Mouse (Mus musculus): ENCODE measurements around the gene Ints1. TPM values are rescaled to one million over a fixed set of nuclear protein-coding genes. Genes with fewer than 3 reads are reported as not detected.

Ints1 gene
- polyA plus RNA-seq, 1 experiment from 2014 or later = 14.7 TPM

DNA sequence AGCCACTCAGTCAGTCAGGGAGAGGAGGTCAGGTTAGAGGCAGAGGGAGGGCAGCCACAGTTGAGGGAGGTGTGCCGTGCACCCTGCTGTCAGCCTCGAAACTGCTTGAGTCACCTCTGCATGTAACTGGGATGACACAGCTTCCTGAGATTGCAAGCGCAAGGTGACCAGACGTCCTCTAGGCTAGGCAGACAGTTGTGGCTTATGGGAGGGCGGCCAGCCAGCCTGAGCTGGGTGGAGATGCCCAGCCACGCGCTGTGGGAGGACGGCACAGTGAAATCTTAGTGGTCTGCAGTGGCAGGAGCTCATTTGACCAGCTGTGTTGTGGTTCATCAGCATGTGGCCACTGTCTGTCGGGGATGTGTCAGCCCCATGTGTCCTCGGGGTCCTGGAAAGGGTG lies 19.5 kb upstream of the Ints1 start:
- H3K36me3 ChIP-seq (ENCODE audit: inconsistent target) = peaks cover 20% of the 10 kb centered on the region
- 4% methylated on average over 10 of the region's 10 CpGs for WGBS (ENCODE audit: missing documents)
- no peak overlapping the region for H3K4me3 ChIP-seq (ENCODE audit: inconsistent target)
- H3K79me2 ChIP-seq (ENCODE audit: inconsistent target) = peaks cover 82% of the 10 kb centered on the region
- no peak overlapping the region for H3K27ac ChIP-seq

DNA sequence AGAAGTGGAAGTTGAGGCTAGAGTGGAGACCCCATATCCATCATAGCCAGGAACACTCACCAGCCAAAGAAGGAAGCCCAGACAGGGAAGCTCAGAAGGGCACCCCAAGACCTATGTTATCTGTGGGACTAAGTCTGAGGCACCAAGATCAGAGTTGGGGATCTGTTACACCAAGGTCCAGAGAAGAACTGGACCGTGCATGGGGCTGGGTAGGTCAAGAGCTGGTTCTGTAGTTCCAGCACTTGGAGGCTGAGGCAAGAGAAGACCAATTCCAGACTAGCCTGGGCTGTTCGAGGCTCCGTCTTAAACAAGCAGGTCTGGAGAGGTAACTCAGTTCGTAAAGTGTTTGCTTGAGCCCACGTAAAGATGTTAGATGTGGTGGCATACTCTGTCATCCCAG lies 18.7 kb upstream of the Ints1 start:
- peaks cover 75% of the 10 kb centered on the region for H3K79me2 ChIP-seq (ENCODE audit: inconsistent target)
- peaks cover 15% of the 10 kb centered on the region; the same call in 1 of the 2 replicates for H3K36me3 ChIP-seq (ENCODE audit: inconsistent target)
- WGBS (ENCODE audit: missing documents) = 77% methylated on average over 5 of the region's 5 CpGs
- H3K27ac ChIP-seq = peak overlapping the region; percentile 72
- H3K4me3 ChIP-seq (ENCODE audit: inconsistent target) = peak overlapping the region; percentile 83; the same call in 1 of the 2 replicates

DNA sequence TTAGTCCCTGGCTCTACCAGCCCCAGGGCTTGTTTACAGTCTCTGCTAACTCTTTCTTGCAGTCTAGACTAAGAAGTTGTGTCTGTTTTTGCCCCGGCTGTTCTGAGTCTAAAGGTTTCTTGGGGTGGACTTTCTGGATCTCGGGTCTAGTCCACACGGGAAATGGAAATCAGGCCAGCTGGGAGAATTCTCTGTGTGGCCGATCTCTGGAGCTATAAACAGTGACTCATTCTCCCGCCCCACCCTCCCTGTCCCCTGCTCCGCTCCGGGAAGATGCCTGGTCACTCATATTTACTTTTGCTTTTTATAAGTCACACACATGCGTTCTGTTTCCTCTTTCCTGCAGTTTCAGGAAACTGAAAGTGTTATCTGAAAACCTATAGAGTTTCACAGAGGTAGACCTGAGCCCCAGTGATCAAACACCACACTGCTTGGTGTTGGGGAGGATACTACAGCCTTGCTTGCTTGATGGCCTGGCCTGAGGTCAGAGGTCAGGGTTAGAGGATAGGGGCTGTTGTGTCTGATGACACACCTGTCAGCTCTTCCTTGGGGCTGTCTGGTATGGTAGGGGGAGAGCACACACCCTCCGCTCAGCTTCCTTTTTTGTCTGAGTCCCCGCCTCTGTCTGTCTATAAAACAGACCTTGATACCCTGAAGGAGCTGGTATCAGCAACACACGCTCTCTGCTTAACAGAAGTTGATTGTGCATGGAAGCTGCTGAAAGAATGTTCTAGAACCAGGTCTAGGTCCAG lies 18.0 kb upstream of the Ints1 start:
- Histone ChIP-seq H3K27ac (peak overlapping the region; percentile 72), H3K4me3 (ENCODE audit: inconsistent target) (peak overlapping the region; percentile 83), H3K79me2 (ENCODE audit: inconsistent target) (peaks cover 69% of the 10 kb centered on the region), H3K36me3 (ENCODE audit: inconsistent target) (peaks cover 15% of the 10 kb centered on the region; the same call in 1 of the 2 replicates)
- WGBS (ENCODE audit: missing documents) = 7% methylated on average over 11 of the region's 11 CpGs

DNA sequence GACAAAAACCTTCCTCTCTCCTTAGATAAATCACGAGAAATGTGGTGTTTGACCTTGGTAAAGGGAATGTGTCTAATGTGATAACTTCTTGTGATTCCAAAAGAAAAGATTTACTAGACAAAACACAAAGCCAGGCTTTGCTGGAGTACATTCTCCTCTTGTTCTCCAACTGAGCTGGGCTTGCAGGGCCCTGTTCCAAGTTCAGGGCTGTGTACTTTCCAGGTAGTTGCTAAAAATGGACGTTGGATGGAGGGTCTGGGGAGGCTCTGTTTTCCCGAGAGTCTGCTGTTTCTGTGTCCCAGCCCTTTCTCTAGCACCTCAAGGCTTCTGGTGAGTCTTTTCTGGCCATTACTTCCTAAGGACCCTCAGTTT lies 17.5 kb upstream of the Ints1 start:
- peak overlapping the region; percentile 83 for H3K4me3 ChIP-seq (ENCODE audit: inconsistent target)
- 6% methylated on average over 3 of the region's 3 CpGs for WGBS (ENCODE audit: missing documents)
- H3K36me3 ChIP-seq (ENCODE audit: inconsistent target) = peaks cover 12% of the 10 kb centered on the region; the same call in 1 of the 2 replicates
- peak overlapping the region; percentile 72 for H3K27ac ChIP-seq
- H3K79me2 ChIP-seq (ENCODE audit: inconsistent target) = peaks cover 63% of the 10 kb centered on the region

DNA sequence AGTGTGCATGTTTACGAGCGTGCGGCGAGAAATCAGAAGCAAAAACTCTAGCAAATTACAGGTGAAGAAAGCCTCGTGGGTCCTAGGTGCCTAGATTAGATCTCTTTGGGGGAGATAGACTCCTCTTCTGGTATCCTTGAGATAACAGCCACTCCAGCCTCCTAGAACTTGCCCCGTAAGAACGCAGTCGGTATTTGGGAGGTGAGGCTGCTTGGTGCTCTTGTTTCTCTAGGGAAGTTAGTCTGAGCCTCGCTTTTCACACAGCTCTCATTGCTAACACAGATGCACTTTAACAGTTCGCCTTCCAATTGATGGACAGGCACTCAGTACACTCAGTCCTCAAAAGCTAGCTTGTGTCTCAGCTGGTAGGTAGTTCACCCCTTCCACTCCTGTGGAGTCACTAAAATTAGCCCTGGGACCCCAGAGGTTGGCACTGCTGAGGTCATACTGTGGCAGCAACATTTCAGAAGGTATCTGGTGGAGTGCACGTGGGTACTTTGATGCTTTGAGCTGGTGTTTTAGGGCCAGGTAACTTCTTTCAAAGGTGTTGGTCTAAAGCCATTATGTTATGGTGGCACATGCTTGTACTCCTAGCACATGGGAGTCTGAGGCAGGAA lies 16.8 kb upstream of the Ints1 start:
- peaks cover 6% of the 10 kb centered on the region; the same call in 1 of the 2 replicates for H3K36me3 ChIP-seq (ENCODE audit: inconsistent target)
- peaks cover 56% of the 10 kb centered on the region for H3K79me2 ChIP-seq (ENCODE audit: inconsistent target)
- 2% methylated on average over 11 of the region's 11 CpGs for WGBS (ENCODE audit: missing documents)
- peak overlapping the region; percentile 83 for H3K4me3 ChIP-seq (ENCODE audit: inconsistent target)
- H3K27ac ChIP-seq = peak overlapping the region; percentile 72

DNA sequence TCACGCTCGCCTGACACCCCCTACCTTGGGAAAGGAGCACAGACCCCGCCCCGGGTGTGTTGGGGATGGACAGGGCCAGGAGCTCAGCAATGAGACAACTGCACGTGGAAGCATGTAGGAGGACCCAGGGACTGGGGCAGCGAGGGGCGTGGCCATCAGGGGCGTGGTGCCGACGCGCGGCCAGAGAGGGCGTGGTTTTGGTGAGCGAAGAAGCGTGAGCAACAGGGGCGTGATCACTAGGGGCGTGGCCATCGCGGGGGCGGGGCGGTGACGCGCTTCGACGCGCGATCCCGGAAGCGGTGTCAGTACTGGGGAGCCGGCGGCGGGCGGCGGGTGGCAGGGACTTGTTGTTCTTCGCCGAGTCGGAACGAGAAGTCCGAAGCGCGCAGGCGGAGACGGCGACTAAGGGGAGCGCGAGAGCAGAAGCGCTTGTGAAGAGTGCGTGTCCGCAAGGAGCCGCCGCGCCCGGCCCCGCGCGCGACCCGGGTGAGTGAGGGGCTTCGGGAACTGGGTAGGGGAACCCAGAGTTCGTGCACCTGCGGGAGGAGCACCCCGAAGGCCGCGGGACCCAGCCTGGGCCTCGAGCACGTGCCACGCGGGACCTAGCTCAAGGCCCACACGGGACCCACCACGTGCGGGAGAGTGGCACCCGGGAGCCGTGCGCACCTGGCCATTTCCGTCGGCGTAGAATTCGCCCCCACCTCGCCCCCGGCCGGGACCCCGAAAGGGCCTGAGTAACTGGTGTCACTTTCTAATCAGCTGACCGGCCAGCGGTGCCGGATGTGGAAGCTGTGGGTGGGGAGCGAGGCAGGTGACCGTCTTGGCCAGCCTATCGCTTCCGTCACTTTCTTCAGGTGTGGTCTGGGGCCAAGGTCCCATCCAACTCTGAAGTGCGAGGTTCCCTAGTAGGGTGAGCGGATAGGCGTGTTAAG lies 16.0 kb upstream of the Ints1 start, which contains the start of gene Mafk:
Gene Mafk (plus strand): TSS at position 287 of the 932 bp plus-strand sequence.
- under 1% methylated on average over 89 of the region's 92 CpGs for WGBS (ENCODE audit: missing documents)
- Histone ChIP-seq H3K36me3 (ENCODE audit: inconsistent target) (no peaks in the 10 kb centered on the region), H3K4me3 (ENCODE audit: inconsistent target) (peak within 1 kb of the TSS; percentile 83), H3K79me2 (ENCODE audit: inconsistent target) (peaks cover 48% of the 10 kb centered on the region), H3K27ac (peak within 1 kb of the TSS; percentile 72)

DNA sequence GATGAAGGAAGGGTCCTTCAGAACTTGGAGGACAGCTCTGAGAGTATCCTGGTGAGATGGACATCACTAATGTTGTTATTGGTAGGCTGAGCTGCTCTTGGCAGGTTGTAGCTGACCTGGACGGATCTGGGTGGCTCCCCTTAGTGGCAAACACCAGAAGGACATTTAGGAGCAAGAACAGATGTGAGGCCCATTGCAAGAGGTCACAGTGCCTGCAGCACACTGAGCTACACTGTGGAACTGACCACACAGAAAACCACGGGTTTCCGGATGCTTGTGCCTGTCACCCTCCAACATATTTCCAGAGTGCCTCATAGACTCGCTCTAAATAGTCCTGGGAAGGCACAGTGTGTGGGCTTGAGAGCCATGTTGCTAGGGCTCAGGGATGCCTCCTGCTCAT lies 14.0 kb upstream of the Ints1 start:
- Histone ChIP-seq H3K27ac (peak overlapping the region; percentile 31), H3K79me2 (ENCODE audit: inconsistent target) (peaks cover 28% of the 10 kb centered on the region), H3K4me3 (ENCODE audit: inconsistent target) (no peak overlapping the region), H3K36me3 (ENCODE audit: inconsistent target) (no peaks in the 10 kb centered on the region)
- 8% methylated on average over 4 of the region's 4 CpGs for WGBS (ENCODE audit: missing documents)

DNA sequence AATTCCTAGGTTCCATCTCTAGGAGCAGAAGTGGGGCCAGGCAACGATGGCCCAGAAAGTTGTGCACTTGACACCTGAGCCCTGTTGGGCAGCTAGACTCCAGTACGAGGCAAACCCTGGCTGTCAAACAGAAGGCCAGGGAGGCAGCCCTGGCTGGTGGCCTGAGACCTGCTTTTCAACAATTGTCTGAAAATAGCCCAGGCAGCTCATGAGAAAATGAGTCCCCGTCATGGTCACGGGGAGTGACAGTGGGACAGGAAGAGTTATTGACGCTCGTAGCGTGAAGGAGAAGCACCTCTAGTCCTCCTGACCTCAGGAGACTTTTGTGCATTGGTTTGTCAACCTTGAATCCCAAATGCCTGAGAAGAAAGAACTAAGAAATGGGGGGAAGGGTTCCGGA lies 5.9 kb upstream of the Ints1 start:
- Histone ChIP-seq H3K79me2 (ENCODE audit: inconsistent target) (no peaks in the 10 kb centered on the region), H3K27ac (no peak overlapping the region), H3K4me3 (ENCODE audit: inconsistent target) (no peak overlapping the region), H3K36me3 (ENCODE audit: inconsistent target) (no peaks in the 10 kb centered on the region)
- 77% methylated on average over 8 of the region's 8 CpGs for WGBS (ENCODE audit: missing documents)

DNA sequence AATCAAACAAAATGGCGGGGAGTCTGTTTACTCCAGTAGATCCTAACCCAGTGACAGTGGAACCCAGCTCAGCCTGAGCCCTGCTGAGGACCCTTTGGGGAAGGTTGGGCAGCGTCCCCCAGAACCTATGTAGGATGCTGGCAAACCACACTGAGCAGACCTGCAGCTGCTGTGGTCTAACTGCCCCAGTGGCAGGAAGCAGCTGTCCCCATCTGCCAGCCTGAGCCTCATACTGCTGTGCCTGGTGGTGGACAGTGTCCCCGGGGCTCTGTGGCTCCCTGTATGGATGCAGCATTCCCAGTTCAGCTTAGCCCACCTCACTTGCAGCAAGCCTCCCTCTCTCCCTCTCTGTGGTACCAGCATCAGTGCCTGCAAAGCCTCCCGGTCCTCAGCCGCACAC lies 1.5 kb upstream of the Ints1 start:
- Histone ChIP-seq H3K79me2 (ENCODE audit: inconsistent target) (peaks cover 15% of the 10 kb centered on the region), H3K4me3 (ENCODE audit: inconsistent target) (no peak overlapping the region), H3K27ac (no peak overlapping the region), H3K36me3 (ENCODE audit: inconsistent target) (peaks cover 8% of the 10 kb centered on the region)
- WGBS (ENCODE audit: missing documents) = 21% methylated on average over 5 of the region's 5 CpGs

DNA sequence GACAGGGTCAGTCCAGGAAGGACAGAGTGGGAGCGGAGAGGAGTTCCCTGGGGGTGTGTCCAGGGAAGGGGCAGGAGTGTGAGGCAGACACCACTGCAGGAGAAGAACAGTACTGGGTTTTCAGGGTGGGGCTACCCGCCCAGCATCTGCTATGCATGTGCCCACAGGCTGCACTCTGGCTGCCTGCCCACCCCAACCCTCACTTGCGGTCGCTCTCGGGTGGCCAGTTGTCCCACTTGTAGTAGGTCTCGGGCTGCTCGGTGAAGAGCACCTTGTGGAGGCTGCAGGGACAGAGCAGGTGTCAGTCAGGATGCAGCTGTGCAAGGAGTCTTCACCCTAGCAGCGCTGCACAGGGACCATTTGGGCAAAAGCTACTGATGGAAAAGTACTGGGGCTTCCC lies 7.3 kb downstream of the Ints1 start:
- Histone ChIP-seq H3K36me3 (ENCODE audit: inconsistent target) (peaks cover 84% of the 10 kb centered on the region), H3K4me3 (ENCODE audit: inconsistent target) (no peak overlapping the region), H3K27ac (no peak overlapping the region), H3K79me2 (ENCODE audit: inconsistent target) (no peaks in the 10 kb centered on the region)
- 97% methylated on average over 8 of the region's 8 CpGs for WGBS (ENCODE audit: missing documents)

DNA sequence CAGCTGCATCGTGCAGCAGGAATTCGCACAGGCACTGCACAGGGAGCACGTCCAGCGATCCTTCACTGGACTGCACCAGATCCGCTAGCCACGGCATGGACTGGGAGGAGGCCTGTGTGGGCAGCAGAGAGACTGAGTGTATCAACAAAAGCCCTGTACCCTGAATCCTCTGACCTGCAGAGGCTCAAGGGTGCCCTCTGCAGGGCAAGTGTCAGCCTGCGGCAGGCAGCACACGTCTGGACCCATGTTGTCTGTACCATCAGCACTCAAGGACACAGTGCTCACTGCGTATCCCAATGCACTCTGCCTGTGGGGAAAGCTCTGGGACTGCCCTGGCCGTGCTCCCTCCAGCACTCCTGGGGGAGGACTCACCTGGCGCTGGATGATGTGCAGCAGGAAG lies 11.2 kb downstream of the Ints1 start:
- Histone ChIP-seq H3K27ac (no peak overlapping the region), H3K79me2 (ENCODE audit: inconsistent target) (no peaks in the 10 kb centered on the region), H3K4me3 (ENCODE audit: inconsistent target) (no peak overlapping the region), H3K36me3 (ENCODE audit: inconsistent target) (peaks cover 90% of the 10 kb centered on the region)
- WGBS (ENCODE audit: missing documents) = 88% methylated on average over 11 of the region's 11 CpGs

DNA sequence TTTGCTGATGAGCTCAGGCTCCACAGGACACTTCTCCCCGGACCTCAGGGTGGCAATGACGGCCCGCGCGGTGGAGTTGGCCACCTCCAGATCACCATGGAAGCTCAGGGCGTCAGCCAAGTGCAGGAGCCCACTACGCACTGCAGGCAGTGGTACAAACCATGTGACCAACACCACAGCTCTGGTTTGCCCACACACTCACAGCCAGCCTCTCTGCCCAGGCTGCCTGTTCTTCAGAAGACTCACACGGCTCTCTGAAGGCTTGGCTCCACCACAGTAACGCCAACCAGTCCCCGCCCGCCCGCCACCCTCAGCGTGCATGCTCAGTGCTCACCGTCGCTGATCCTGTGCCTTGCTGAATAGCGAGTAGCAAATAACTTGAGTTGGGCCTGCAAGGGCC lies 17.4 kb downstream of the Ints1 start:
- H3K79me2 ChIP-seq (ENCODE audit: inconsistent target) = no peaks in the 10 kb centered on the region
- 95% methylated on average over 15 of the region's 16 CpGs for WGBS (ENCODE audit: missing documents)
- no peak overlapping the region for H3K27ac ChIP-seq
- peaks cover 56% of the 10 kb centered on the region for H3K36me3 ChIP-seq (ENCODE audit: inconsistent target)
- no peak overlapping the region for H3K4me3 ChIP-seq (ENCODE audit: inconsistent target)

DNA sequence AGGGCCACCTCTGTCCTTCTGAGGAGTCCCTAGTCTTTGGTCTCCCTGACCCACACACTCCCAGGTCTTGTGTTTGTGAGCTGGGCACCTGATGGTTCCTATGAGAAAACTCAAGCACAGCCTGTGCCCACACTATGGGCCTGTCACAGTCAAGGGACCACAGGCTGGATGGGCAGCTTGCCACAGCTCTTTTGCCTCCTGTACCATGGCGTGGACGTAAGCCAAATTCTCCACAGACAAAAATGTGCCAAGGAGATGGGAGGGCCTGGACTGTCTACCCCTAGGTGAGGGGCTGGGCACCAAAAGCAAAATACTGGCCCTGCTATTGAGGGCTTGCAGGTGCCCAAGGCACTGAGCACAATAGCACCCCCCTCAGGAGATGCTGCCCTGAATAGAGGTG lies 18.9 kb downstream of the Ints1 start:
- no peaks in the 10 kb centered on the region for H3K79me2 ChIP-seq (ENCODE audit: inconsistent target)
- peaks cover 50% of the 10 kb centered on the region for H3K36me3 ChIP-seq (ENCODE audit: inconsistent target)
- no peak overlapping the region for H3K4me3 ChIP-seq (ENCODE audit: inconsistent target)
- 95% methylated on average over 2 of the region's 2 CpGs for WGBS (ENCODE audit: missing documents)
- H3K27ac ChIP-seq = no peak overlapping the region

DNA sequence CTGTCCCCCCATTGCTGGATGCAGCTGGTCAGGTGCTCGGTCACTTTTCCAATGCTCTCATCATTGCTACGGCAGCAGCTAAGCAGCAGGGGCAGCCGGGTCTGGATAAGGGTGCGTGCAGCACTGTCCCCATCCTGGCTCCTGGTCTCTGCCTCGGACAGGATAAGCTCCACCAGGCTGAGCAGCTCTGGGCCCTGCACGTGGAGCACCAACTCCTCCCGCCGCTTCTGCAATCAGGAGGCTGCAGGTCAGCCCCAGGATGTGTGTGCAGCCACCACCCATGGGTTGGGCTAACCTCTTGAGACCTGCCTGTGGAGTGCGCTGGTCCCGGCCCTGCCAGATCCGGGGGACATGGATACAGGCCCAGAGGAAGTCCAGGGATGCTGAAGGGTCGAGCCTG lies 19.3 kb downstream of the Ints1 start:
- WGBS (ENCODE audit: missing documents) = 96% methylated on average over 12 of the region's 12 CpGs
- no peaks in the 10 kb centered on the region for H3K79me2 ChIP-seq (ENCODE audit: inconsistent target)
- no peak overlapping the region for H3K27ac ChIP-seq
- H3K36me3 ChIP-seq (ENCODE audit: inconsistent target) = peaks cover 51% of the 10 kb centered on the region
- no peak overlapping the region for H3K4me3 ChIP-seq (ENCODE audit: inconsistent target)
